Mouse (Mus musculus) CH12F3 (cell line): ENCODE results near the gene Tmprss9.
"Not testable (repeated sequence)": the region's sequence is repeated elsewhere in the genome, so short reads cannot be mapped to it uniquely, and the experiment has no call there.

Experiments used
- in situ Hi-C: fragments of 300-500 bp; cut with MboI; formaldehyde crosslinking; loops from 2 replicates; pipeline ENCODE4 v1.14.3; 2020; ENCODE audit warnings: low sequenced_read_pairs

Tmprss9 gene

GRCm38 (mm10) chr10:80871581-80871980 lies at the start of gene Tmprss9:
Gene Tmprss9 (plus strand): TSS chr10:80871848.
- in situ Hi-C loops, result no loop called here

GRCm38 (mm10) chr10:80821991-80822390 lies 49.7 kb upstream of the Tmprss9 start:
- in situ Hi-C loops, result no loop called here

GRCm38 (mm10) chr10:80822528-80822927 lies 49.1 kb upstream of the Tmprss9 start:
- in situ Hi-C loops, result no loop called here

GRCm38 (mm10) chr10:80823316-80823715 lies 48.3 kb upstream of the Tmprss9 start:
- in situ Hi-C loops, result no loop called here

GRCm38 (mm10) chr10:80823847-80824643 lies 47.6 kb upstream of the Tmprss9 start:
- in situ Hi-C loops, result no loop called here

- in situ Hi-C loops, result no loop called here
Measured at GRCm38 (mm10) chr10:80824827-80825226, 46.8 kb upstream of the Tmprss9 start.

- in situ Hi-C loops, result no loop called here
Measured at GRCm38 (mm10) chr10:80826151-80827062, 45.2 kb upstream of the Tmprss9 start, which contains the start of gene Oaz1. Gene Oaz1 (plus strand): TSS chr10:80826656.

GRCm38 (mm10) chr10:80827063-80827869 lies 44.4 kb upstream of the Tmprss9 start:
- in situ Hi-C loops, result no loop called here

GRCm38 (mm10) chr10:80827870-80828420 lies 43.7 kb upstream of the Tmprss9 start:
- in situ Hi-C loops, result no loop called here

- in situ Hi-C loops, result not testable (repeated sequence)
Measured at GRCm38 (mm10) chr10:80828587-80828986, 43.1 kb upstream of the Tmprss9 start.

GRCm38 (mm10) chr10:80829359-80830278 lies 42.0 kb upstream of the Tmprss9 start:
- in situ Hi-C loops, result no loop called here

- in situ Hi-C loops, result no loop called here
Measured at GRCm38 (mm10) chr10:80831136-80831535, 40.5 kb upstream of the Tmprss9 start.

GRCm38 (mm10) chr10:80832818-80833217 lies 38.8 kb upstream of the Tmprss9 start:
- in situ Hi-C loops, result no loop called here

- in situ Hi-C loops, result no loop called here
Measured at GRCm38 (mm10) chr10:80835617-80836016, 36.0 kb upstream of the Tmprss9 start.

GRCm38 (mm10) chr10:80836949-80837379 lies 34.7 kb upstream of the Tmprss9 start:
- in situ Hi-C loops, result no loop called here

GRCm38 (mm10) chr10:80837827-80838226 lies 33.8 kb upstream of the Tmprss9 start:
- in situ Hi-C loops, result no loop called here

- in situ Hi-C loops, result no loop called here
Measured at GRCm38 (mm10) chr10:80838346-80838912, 33.2 kb upstream of the Tmprss9 start.

GRCm38 (mm10) chr10:80839848-80840247 lies 31.8 kb upstream of the Tmprss9 start:
- in situ Hi-C loops, result no loop called here

GRCm38 (mm10) chr10:80841685-80842084 lies 30.0 kb upstream of the Tmprss9 start:
- in situ Hi-C loops, result no loop called here
